Mouse (Mus musculus): ENCODE measurements around the gene Pcdh15. TPM values are rescaled to one million over a fixed set of nuclear protein-coding genes. Genes with fewer than 3 reads are reported as not detected.

Gene Pcdh15
- polyA plus RNA-seq, 1 experiment = not detected

- Histone ChIP-seq H3K4me1 (ENCODE audit: control insufficient read depth, insufficient read depth, insufficient read length, low read length) (no peaks in the 10 kb centered on the region), H3K27ac (replicated peaks; ENCODE audit: low read depth, low read length) (no peak overlapping the region), H3K4me3 (ENCODE audit: insufficient read depth, low read depth, low read length) (no peak overlapping the region)
Measured at GRCm38 (mm10) chr10:74513743-74514142, 1414.6 kb downstream of the Pcdh15 start.

- no peak overlapping the region for H3K4me3 ChIP-seq (ENCODE audit: insufficient read depth, low read depth, low read length)
- H3K27ac ChIP-seq (replicated peaks; ENCODE audit: low read depth, low read length) = no peak overlapping the region
- no peaks in the 10 kb centered on the region for H3K4me1 ChIP-seq (ENCODE audit: control insufficient read depth, insufficient read depth, insufficient read length, low read length)
Measured at GRCm38 (mm10) chr10:74538371-74538770, 1439.2 kb downstream of the Pcdh15 start.

- no peaks in the 10 kb centered on the region for H3K4me1 ChIP-seq (ENCODE audit: control insufficient read depth, insufficient read depth, insufficient read length, low read length)
- H3K4me3 ChIP-seq (ENCODE audit: insufficient read depth, low read depth, low read length) = no peak overlapping the region
- no peak overlapping the region for H3K27ac ChIP-seq (replicated peaks; ENCODE audit: low read depth, low read length)
Measured at GRCm38 (mm10) chr10:74555326-74555725, 1456.2 kb downstream of the Pcdh15 start.

- Histone ChIP-seq H3K4me1 (ENCODE audit: control insufficient read depth, insufficient read depth, insufficient read length, low read length) (no peaks in the 10 kb centered on the region), H3K27ac (replicated peaks; ENCODE audit: low read depth, low read length) (no peak overlapping the region), H3K4me3 (ENCODE audit: insufficient read depth, low read depth, low read length) (no peak overlapping the region)
Measured at GRCm38 (mm10) chr10:74569603-74570002, 1470.5 kb downstream of the Pcdh15 start.

- no peaks in the 10 kb centered on the region for H3K4me1 ChIP-seq (ENCODE audit: control insufficient read depth, insufficient read depth, insufficient read length, low read length)
- H3K27ac ChIP-seq (replicated peaks; ENCODE audit: low read depth, low read length) = no peak overlapping the region
- no peak overlapping the region for H3K4me3 ChIP-seq (ENCODE audit: insufficient read depth, low read depth, low read length)
Measured at GRCm38 (mm10) chr10:74579924-74580323, 1480.8 kb downstream of the Pcdh15 start.

GRCm38 (mm10) chr10:74591799-74592198 lies 1492.7 kb downstream of the Pcdh15 start:
- Histone ChIP-seq H3K27ac (replicated peaks; ENCODE audit: low read depth, low read length) (no peak overlapping the region), H3K4me3 (ENCODE audit: insufficient read depth, low read depth, low read length) (no peak overlapping the region), H3K4me1 (ENCODE audit: control insufficient read depth, insufficient read depth, insufficient read length, low read length) (no peaks in the 10 kb centered on the region)

- Histone ChIP-seq H3K4me3 (ENCODE audit: insufficient read depth, low read depth, low read length) (no peak overlapping the region), H3K27ac (replicated peaks; ENCODE audit: low read depth, low read length) (no peak overlapping the region), H3K4me1 (ENCODE audit: control insufficient read depth, insufficient read depth, insufficient read length, low read length) (no peaks in the 10 kb centered on the region)
Measured at GRCm38 (mm10) chr10:74607683-74608082, 1508.5 kb downstream of the Pcdh15 start.

- H3K4me1 ChIP-seq (ENCODE audit: control insufficient read depth, insufficient read depth, insufficient read length, low read length) = no peaks in the 10 kb centered on the region
- no peak overlapping the region for H3K27ac ChIP-seq (replicated peaks; ENCODE audit: low read depth, low read length)
- H3K4me3 ChIP-seq (ENCODE audit: insufficient read depth, low read depth, low read length) = no peak overlapping the region
Measured at GRCm38 (mm10) chr10:74621837-74622236, 1522.7 kb downstream of the Pcdh15 start.

GRCm38 (mm10) chr10:74625715-74626114 lies 1526.6 kb downstream of the Pcdh15 start:
- Histone ChIP-seq H3K4me3 (ENCODE audit: insufficient read depth, low read depth, low read length) (no peak overlapping the region), H3K4me1 (ENCODE audit: control insufficient read depth, insufficient read depth, insufficient read length, low read length) (no peaks in the 10 kb centered on the region), H3K27ac (replicated peaks; ENCODE audit: low read depth, low read length) (no peak overlapping the region)

GRCm38 (mm10) chr10:74626596-74626995 lies 1527.5 kb downstream of the Pcdh15 start:
- Histone ChIP-seq H3K4me3 (ENCODE audit: insufficient read depth, low read depth, low read length) (no peak overlapping the region), H3K4me1 (ENCODE audit: control insufficient read depth, insufficient read depth, insufficient read length, low read length) (no peaks in the 10 kb centered on the region), H3K27ac (replicated peaks; ENCODE audit: low read depth, low read length) (no peak overlapping the region)

- Histone ChIP-seq H3K4me3 (ENCODE audit: insufficient read depth, low read depth, low read length) (no peak overlapping the region), H3K27ac (replicated peaks; ENCODE audit: low read depth, low read length) (no peak overlapping the region), H3K4me1 (ENCODE audit: control insufficient read depth, insufficient read depth, insufficient read length, low read length) (no peaks in the 10 kb centered on the region)
Measured at GRCm38 (mm10) chr10:74631314-74631713, 1532.2 kb downstream of the Pcdh15 start.

- H3K27ac ChIP-seq (replicated peaks; ENCODE audit: low read depth, low read length) = no peak overlapping the region
- H3K4me1 ChIP-seq (ENCODE audit: control insufficient read depth, insufficient read depth, insufficient read length, low read length) = no peaks in the 10 kb centered on the region
- no peak overlapping the region for H3K4me3 ChIP-seq (ENCODE audit: insufficient read depth, low read depth, low read length)
Measured at GRCm38 (mm10) chr10:74637040-74637439, 1537.9 kb downstream of the Pcdh15 start.

GRCm38 (mm10) chr10:74642125-74642524 lies 1543.0 kb downstream of the Pcdh15 start:
- Histone ChIP-seq H3K4me3 (ENCODE audit: insufficient read depth, low read depth, low read length) (no peak overlapping the region), H3K4me1 (ENCODE audit: control insufficient read depth, insufficient read depth, insufficient read length, low read length) (no peaks in the 10 kb centered on the region), H3K27ac (replicated peaks; ENCODE audit: low read depth, low read length) (no peak overlapping the region)

GRCm38 (mm10) chr10:74663171-74663570 lies 1564.0 kb downstream of the Pcdh15 start:
- Histone ChIP-seq H3K4me1 (ENCODE audit: control insufficient read depth, insufficient read depth, insufficient read length, low read length) (no peaks in the 10 kb centered on the region), H3K27ac (replicated peaks; ENCODE audit: low read depth, low read length) (no peak overlapping the region), H3K4me3 (ENCODE audit: insufficient read depth, low read depth, low read length) (no peak overlapping the region)

GRCm38 (mm10) chr10:74680016-74680491 lies 1580.9 kb downstream of the Pcdh15 start:
- Histone ChIP-seq H3K27ac (replicated peaks; ENCODE audit: low read depth, low read length) (no peak overlapping the region), H3K4me1 (ENCODE audit: control insufficient read depth, insufficient read depth, insufficient read length, low read length) (no peaks in the 10 kb centered on the region), H3K4me3 (ENCODE audit: insufficient read depth, low read depth, low read length) (no peak overlapping the region)

- Histone ChIP-seq H3K4me3 (ENCODE audit: insufficient read depth, low read depth, low read length) (no peak overlapping the region), H3K4me1 (ENCODE audit: control insufficient read depth, insufficient read depth, insufficient read length, low read length) (no peaks in the 10 kb centered on the region), H3K27ac (replicated peaks; ENCODE audit: low read depth, low read length) (no peak overlapping the region)
Measured at GRCm38 (mm10) chr10:74680559-74680958, 1581.4 kb downstream of the Pcdh15 start.
